Mouse (Mus musculus): ENCODE data around the gene Rsph6a. TPM values are rescaled to one million over a fixed set of nuclear protein-coding genes. Genes with fewer than 3 reads are reported as not detected.

Gene Rsph6a
- polyA plus RNA-seq, 2 experiments, result not detected

GRCm38 (mm10) chr7:19065896-19066295 is 11.4 kb downstream of the Rsph6a start:
- H3K4me2 ChIP-seq (ENCODE audit: low read depth), result no peak overlapping the region
- no peak overlapping the region for H3K9ac ChIP-seq (replicated peaks)
- no peaks in the 10 kb centered on the region for H3K9me3 ChIP-seq (ENCODE audit: control insufficient read depth, low read length)
- H3K4me1 ChIP-seq (replicated peaks; ENCODE audit: control insufficient read depth in 2 of 2, insufficient read depth in 2 of 2, low read length in 1 of 2), result no peaks in the 10 kb centered on the region
- no peaks in the 10 kb centered on the region for H3K36me3 ChIP-seq (replicated peaks; ENCODE audit: control insufficient read depth, insufficient read depth, low read depth)
- H3K4me3 ChIP-seq (ENCODE audit: insufficient read depth in 1 of 2, low read depth in 2 of 2, low read length in 2 of 2), result no peak overlapping the region
- H3K27ac ChIP-seq, result no peak overlapping the region
- H3K27me3 ChIP-seq (ENCODE audit: control insufficient read depth, insufficient read depth, low read length), result peaks cover 29% of the 10 kb centered on the region
- WGBS (ENCODE audit: insufficient replicate concordance), result 42% methylated on average over 13 of the region's 13 CpGs
- ATAC-seq (ENCODE audit: insufficient read depth) (no peak), DNase-seq (ENCODE audit: low read depth in 3 of 3, low spot score in 3 of 3) (no peak)
- TF ChIP-seq EP300 (IDR thresholded peaks at IDR 0.05; ENCODE audit: low read depth) (no peak), CTCF (IDR thresholded peaks at IDR 0.05; ENCODE audit: low read depth) (no peak)

- H3K27me3 ChIP-seq (ENCODE audit: control insufficient read depth, insufficient read depth, low read length), result peaks cover 29% of the 10 kb centered on the region
- WGBS (ENCODE audit: insufficient replicate concordance), result 36% methylated on average over 14 of the region's 14 CpGs
Measured at GRCm38 (mm10) chr7:19067063-19067462, 12.6 kb downstream of the Rsph6a start.

GRCm38 (mm10) chr7:19067935-19068334 is 13.4 kb downstream of the Rsph6a start:
- 60% methylated on average over 14 of the region's 14 CpGs for WGBS (ENCODE audit: insufficient replicate concordance)
- Histone ChIP-seq H3K4me3 (ENCODE audit: insufficient read depth in 1 of 2, low read depth in 2 of 2, low read length in 2 of 2) (no peak overlapping the region), H3K27me3 (ENCODE audit: control insufficient read depth, insufficient read depth, low read length) (peaks cover 29% of the 10 kb centered on the region), H3K9me3 (ENCODE audit: control insufficient read depth, low read length) (no peaks in the 10 kb centered on the region), H3K4me1 (replicated peaks; ENCODE audit: control insufficient read depth in 2 of 2, insufficient read depth in 2 of 2, low read length in 1 of 2) (no peaks in the 10 kb centered on the region), H3K9ac (replicated peaks) (no peak overlapping the region), H3K36me3 (replicated peaks; ENCODE audit: control insufficient read depth, insufficient read depth, low read depth) (no peaks in the 10 kb centered on the region), H3K4me2 (ENCODE audit: low read depth) (no peak overlapping the region), H3K27ac (no peak overlapping the region)
- DNase-seq (ENCODE audit: low read depth in 3 of 3, low spot score in 3 of 3), result no peak
- TF ChIP-seq EP300 (IDR thresholded peaks at IDR 0.05; ENCODE audit: low read depth), result no peak
- TF ChIP-seq CTCF (IDR thresholded peaks at IDR 0.05; ENCODE audit: low read depth), result no peak
- no peak for ATAC-seq (ENCODE audit: insufficient read depth)

More at GRCm38 (mm10) chr7:19067063-19067462, 12.6 kb downstream of the Rsph6a start:
- H3K4me3 ChIP-seq (ENCODE audit: insufficient read depth in 1 of 2, low read depth in 2 of 2, low read length in 2 of 2), result no peak overlapping the region
- no peak overlapping the region for H3K9ac ChIP-seq (replicated peaks)
- ATAC-seq (ENCODE audit: insufficient read depth), result no peak
- no peak for TF ChIP-seq EP300 (IDR thresholded peaks at IDR 0.05; ENCODE audit: low read depth)
- no peak for TF ChIP-seq CTCF (IDR thresholded peaks at IDR 0.05; ENCODE audit: low read depth)
- H3K4me2 ChIP-seq (ENCODE audit: low read depth), result no peak overlapping the region
- H3K4me1 ChIP-seq (replicated peaks; ENCODE audit: control insufficient read depth in 2 of 2, insufficient read depth in 2 of 2, low read length in 1 of 2), result no peaks in the 10 kb centered on the region
- no peak for DNase-seq (ENCODE audit: low read depth in 3 of 3, low spot score in 3 of 3)
- no peak overlapping the region for H3K27ac ChIP-seq
- H3K9me3 ChIP-seq (ENCODE audit: control insufficient read depth, low read length), result no peaks in the 10 kb centered on the region
- H3K36me3 ChIP-seq (replicated peaks; ENCODE audit: control insufficient read depth, insufficient read depth, low read depth), result no peaks in the 10 kb centered on the region

GRCm38 (mm10) chr7:19068707-19069106 is 14.2 kb downstream of the Rsph6a start:
- DNase-seq (ENCODE audit: low read depth in 3 of 3, low spot score in 3 of 3) (peak; percentile 48 to 69 (median 56)), ATAC-seq (ENCODE audit: insufficient read depth) (no peak)
- Histone ChIP-seq H3K4me2 (ENCODE audit: low read depth) (no peak overlapping the region), H3K4me3 (ENCODE audit: insufficient read depth in 1 of 2, low read depth in 2 of 2, low read length in 2 of 2) (no peak overlapping the region), H3K36me3 (replicated peaks; ENCODE audit: control insufficient read depth, insufficient read depth, low read depth) (no peaks in the 10 kb centered on the region), H3K4me1 (replicated peaks; ENCODE audit: control insufficient read depth in 2 of 2, insufficient read depth in 2 of 2, low read length in 1 of 2) (no peaks in the 10 kb centered on the region), H3K9me3 (ENCODE audit: control insufficient read depth, low read length) (no peaks in the 10 kb centered on the region), H3K27ac (no peak overlapping the region), H3K27me3 (ENCODE audit: control insufficient read depth, insufficient read depth, low read length) (peaks cover 29% of the 10 kb centered on the region), H3K9ac (replicated peaks) (no peak overlapping the region)
- WGBS (ENCODE audit: insufficient replicate concordance), result 1% methylated on average over 2 of the region's 2 CpGs
- no peak for TF ChIP-seq EP300 (IDR thresholded peaks at IDR 0.05; ENCODE audit: low read depth)
- peak; percentile 81 for TF ChIP-seq CTCF (IDR thresholded peaks at IDR 0.05; ENCODE audit: low read depth)

- no peaks in the 10 kb centered on the region for H3K36me3 ChIP-seq (replicated peaks; ENCODE audit: control insufficient read depth, insufficient read depth, low read depth)
- no peak overlapping the region for H3K4me3 ChIP-seq (ENCODE audit: insufficient read depth in 1 of 2, low read depth in 2 of 2, low read length in 2 of 2)
- no peak overlapping the region for H3K27ac ChIP-seq
- H3K27me3 ChIP-seq (ENCODE audit: control insufficient read depth, insufficient read depth, low read length), result peaks cover 30% of the 10 kb centered on the region
- 39% methylated on average over 3 of the region's 3 CpGs for WGBS (ENCODE audit: insufficient replicate concordance)
- no peak overlapping the region for H3K4me2 ChIP-seq (ENCODE audit: low read depth)
- no peak overlapping the region for H3K9ac ChIP-seq (replicated peaks)
- no peaks in the 10 kb centered on the region for H3K4me1 ChIP-seq (replicated peaks; ENCODE audit: control insufficient read depth in 2 of 2, insufficient read depth in 2 of 2, low read length in 1 of 2)
- DNase-seq (ENCODE audit: low read depth in 3 of 3, low spot score in 3 of 3) (no peak), ATAC-seq (ENCODE audit: insufficient read depth) (no peak)
- TF ChIP-seq CTCF (IDR thresholded peaks at IDR 0.05; ENCODE audit: low read depth) (peak; percentile 80), EP300 (IDR thresholded peaks at IDR 0.05; ENCODE audit: low read depth) (no peak)
- no peaks in the 10 kb centered on the region for H3K9me3 ChIP-seq (ENCODE audit: control insufficient read depth, low read length)
Measured at GRCm38 (mm10) chr7:19069500-19069899, 15.0 kb downstream of the Rsph6a start.
